Mouse (Mus musculus) right cerebral cortex, adult 2 months (tissue): ENCODE measurements at regions not wholly inside any gene's neighbourhood (a gene's known extent, or its start where the extent isn't known, plus 50 kb on each side); places are given as distances from the start of the nearest gene placed in this dataset.

Source experiments
- DNase-seq, 2 experiments: peaks; one replicate each; pipeline ENCODE4 v3.0.0; 2021 to 2022; ENCODE audit warnings: low spot score in 2 of 2

DNA sequence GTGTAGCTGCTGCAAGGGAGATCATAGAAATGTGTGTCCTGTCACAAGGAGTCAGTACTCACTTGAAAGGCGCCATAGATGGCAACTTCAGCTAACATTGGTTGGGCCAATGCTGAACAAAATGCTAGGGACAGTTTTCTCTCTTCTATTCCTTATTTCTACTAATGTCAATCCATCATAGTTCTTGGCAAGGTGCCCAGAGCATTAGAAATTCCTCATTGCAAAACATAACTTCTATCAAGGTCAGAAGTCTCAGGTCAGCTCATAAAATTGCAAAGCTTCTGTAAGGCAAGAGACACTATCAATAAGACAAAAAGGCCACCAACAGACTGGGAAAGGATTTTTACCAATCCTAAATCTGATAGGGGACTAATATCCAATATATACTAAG is 106.3 kb downstream of the D1Ertd622e start:
- DNase-seq, result no peak

DNA sequence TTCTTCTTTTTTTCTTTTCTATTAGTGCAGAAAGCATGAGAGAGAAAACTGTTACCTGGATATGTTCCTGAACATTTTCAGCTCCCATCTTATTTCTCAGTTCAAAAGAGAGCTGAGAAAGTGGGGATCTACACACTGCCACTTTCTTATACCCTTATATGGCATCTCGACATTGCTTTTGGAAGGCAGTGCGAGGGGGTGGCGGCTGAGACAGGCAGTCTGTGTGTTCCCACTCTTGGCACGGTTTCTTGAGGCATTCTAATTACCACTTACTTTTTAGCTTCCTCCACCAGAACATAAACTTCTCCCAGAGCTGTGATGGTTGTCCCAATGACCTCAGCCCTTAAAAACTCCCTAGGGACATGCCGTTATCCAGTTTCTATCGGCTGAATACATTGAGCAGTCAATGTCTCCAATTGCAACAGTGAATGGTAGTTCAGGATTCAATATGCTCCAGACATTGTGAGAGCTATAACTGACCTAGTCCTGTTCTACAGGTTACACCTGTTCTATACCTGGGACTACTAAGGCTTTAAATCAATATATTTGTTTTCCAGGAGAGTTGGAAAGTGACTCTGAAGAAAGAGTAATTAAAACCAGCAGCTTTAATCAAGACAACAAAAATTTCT is 106.8 kb downstream of the D1Ertd622e start:
- peak; percentile 75 to 77 for DNase-seq

DNA sequence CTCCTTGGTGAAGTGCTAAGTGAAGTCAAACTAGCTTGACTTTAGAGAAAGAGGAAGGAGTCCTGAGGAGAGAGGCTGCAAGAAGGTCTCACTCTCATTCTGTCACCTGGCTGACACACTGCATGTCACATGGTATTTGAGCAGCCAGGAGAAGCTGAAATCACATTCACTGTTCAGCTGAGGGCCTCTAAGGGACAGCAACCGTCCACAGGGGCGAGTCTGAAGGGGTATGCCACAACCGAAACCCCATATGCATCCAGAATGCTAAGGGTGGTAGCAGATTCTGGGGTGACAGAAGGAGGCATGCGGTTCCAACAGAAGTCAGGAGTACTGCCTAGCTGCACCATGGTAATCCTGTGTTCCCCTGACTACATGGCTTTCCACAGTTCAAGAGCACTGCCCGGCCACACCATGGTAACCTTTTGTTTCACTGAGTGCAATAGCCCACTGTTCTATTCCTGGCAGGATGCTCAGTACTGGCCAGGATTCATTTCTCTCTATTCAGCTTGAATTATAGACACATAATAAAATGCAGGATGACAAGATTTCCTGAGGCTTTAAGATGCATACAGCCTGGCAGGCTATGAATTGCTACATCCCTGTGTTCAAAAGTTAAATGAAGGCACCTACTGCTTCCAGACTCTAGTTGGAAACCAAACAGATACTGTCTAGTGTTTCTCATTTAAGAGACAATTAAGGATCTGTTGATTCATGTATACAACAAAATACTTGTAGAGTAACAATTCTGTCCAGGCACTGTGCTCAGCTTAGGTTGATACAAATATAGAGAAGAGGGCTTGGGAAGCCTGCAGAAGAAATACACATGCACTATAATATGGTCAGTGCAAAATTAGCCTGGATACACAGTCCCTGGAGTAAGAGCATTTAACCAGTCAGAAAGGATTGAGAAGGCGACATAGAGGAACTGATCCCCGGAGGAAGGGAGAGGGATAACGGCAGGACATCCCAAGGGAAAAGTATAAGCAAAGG is 108.1 kb downstream of the D1Ertd622e start:
- DNase-seq, result peak; percentile 3 to 9

DNA sequence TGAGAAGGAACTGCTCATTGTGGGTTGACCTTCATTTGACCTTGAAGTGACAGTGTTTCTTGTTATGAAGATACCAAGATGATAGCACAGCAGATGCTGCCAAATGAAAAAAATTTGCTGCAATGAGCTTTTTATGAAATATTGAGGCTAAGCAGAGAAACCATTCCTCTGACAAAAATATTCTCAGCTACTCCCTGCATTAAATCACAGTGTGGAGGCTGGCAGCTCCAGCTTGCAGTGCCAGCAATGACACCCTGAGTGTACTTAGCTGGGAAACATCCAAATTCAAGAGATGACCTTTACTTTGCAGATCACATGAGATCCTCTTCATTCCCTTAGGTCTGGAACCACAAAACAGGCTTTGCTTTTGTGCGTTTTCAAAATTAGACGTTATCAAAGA is 109.0 kb downstream of the D1Ertd622e start:
- DNase-seq, result peak; percentile 35 to 37

DNA sequence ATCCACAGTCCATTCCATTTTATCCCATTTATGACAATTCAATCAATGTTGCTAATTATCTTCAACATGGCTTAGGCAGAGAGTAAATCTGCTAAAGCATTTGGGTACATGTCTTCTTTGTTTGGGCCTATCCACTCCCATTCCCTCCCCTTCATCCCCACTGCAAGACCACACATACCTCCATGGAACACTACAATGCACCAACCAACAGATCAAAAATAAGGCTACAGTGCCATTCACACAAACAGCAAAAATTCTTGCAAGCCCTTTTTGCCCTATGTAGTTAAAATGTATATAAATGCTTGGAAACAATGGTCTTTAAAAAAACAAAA is 120.7 kb downstream of the D1Ertd622e start:
- no peak for DNase-seq

DNA sequence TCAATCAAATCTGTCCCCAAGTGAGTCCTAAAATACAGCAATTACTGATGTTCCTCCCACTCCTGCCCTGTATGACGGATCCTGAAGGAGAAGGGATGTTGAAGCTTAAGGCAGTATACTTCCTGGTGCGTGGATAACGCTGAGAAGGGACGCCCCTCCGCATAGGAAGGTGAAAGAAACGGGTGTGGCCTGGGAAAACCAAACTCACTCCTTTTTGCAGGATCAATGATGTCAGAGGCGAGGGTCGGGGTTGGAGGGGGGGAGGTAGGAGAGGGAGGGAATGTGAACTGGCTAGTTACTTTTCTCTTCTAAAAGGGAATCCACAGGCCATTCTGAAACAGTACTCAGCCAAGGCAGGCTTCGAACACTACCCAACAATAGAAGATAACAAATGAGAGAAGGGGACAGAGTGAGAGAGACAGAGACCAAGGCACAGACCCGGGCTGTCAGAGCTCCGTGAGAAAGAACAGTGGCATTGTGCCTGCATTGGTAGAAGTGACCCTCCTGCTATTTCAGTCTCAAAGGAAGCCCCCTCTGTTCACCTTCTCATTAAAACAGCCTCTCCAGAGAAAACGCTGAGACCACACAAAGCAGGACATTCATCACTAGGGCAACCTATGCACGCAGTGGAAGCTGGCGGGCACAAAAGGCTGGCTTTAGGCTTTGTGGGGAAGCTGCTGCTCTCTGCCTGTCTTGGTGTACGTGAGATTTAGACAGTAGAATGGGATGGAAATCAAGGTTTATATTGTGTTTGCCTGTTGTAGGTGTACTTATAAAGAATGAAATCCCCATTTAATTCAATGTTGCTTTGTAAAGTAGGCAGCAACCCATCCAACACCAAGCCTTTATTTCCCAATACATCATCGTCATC is 121.3 kb downstream of the D1Ertd622e start:
- DNase-seq, result no peak

DNA sequence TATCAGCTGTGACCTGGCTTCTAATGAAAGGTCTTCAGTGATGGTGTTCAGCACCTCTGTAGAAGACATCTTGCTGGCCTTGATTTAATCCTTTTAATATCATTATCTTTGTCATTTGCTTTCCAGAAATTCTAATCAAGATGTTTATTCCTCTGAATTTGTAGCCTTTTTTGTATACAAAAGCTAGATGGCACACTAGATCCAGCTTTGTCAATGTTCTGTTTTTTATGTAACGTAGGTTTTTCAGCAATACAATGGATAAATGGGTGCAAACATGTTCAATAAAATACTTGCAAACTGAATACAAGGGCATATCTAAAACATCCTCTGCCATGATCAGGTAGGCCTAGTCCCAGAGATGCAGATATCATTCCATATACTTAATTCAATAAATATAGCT is 165.0 kb downstream of the D1Ertd622e start:
- no peak for DNase-seq

DNA sequence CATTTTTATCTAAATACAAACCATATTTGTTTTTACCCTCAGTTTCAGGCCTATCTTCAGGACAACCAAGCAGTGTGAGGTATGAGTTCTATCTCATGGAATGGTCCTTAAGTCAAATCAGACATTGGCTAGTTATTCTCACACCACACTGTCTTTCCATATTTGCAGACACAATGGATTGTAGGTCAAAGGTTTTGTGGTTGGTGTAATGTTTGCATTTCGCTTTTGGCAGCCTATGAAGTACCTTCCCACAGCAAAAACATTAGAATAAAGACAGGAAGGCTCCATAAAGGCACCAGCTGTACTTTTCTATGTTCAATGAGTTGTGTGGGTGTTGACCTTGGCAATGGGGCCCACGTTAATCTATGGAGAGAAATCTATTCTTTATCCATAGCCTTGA is 182.0 kb downstream of the D1Ertd622e start:
- DNase-seq, result no peak
